Mouse (Mus musculus) lung, embryonic 14.5 days (tissue): ENCODE results near the gene Adgre5. TPM values are rescaled to one million over a fixed set of nuclear protein-coding genes. Genes with fewer than 3 reads are reported as not detected.

ENCODE experiments used
- ATAC-seq: fragments of 200-750 bp; cut with Nextera tagmentation; 2 replicates; pipeline ENCODE4 v1.8.0; 2017; ENCODE audit warnings: mild to moderate bottlenecking, moderate TSS enrichment, moderate library complexity; ENCODE audit not compliant: insufficient read depth
- DNase-seq: peaks from one replicate; pipeline ENCODE4 v3.0.0-alpha.2; 2015
- H3K27ac ChIP-seq: fragments of 300-500 bp; sonication (generic); 2 replicates; pipeline ENCODE4 v1.5.1; 2014; ENCODE audit warnings: low read depth, mild to moderate bottlenecking, moderate library complexity
- H3K27me3 ChIP-seq: fragments of 300-500 bp; sonication (generic); 2 replicates; pipeline ENCODE4 v1.6.1; 2014; ENCODE audit warnings: low read length, control low read depth; ENCODE audit not compliant: insufficient read depth
- H3K36me3 ChIP-seq: fragments of 300-500 bp; sonication (generic); 2 replicates; pipeline ENCODE4 v1.6.1; 2014; ENCODE audit warnings: control low read depth; ENCODE audit not compliant: insufficient read depth
- H3K4me1 ChIP-seq: fragments of 300-500 bp; sonication (generic); 2 replicates; pipeline ENCODE4 v1.6.1; 2014; ENCODE audit warnings: antibody characterized with exemption, control low read depth; ENCODE audit not compliant: insufficient read depth
- H3K4me2 ChIP-seq: fragments of 300-500 bp; sonication (generic); 2 replicates; pipeline ENCODE4 v1.6.1; 2014; ENCODE audit warnings: mild to moderate bottlenecking
- H3K4me3 ChIP-seq: fragments of 300-500 bp; sonication (generic); 2 replicates; pipeline ENCODE4 v1.5.1; 2014; ENCODE audit warnings: low read depth, low read length
- H3K9ac ChIP-seq: fragments of 300-500 bp; sonication (generic); 2 replicates; pipeline ENCODE4 v1.6.1; 2014
- H3K9me3 ChIP-seq: fragments of 300-500 bp; sonication (generic); 2 replicates; pipeline ENCODE4 v1.6.1; 2016; ENCODE audit warnings: low read depth, low read length, control low read depth
- CTCF ChIP-seq: IDR thresholded peaks from 2 replicates; pipeline ENCODE4 v1.5.1; 2016; ENCODE audit warnings: antibody characterized with exemption, low read depth
- WGBS: fragments of 180-500 bp; shearing (Covaris S2); extraction: QIAGEN DNeasy Blood & Tissue Kit; methylation state at CpG from one replicate; pipeline ENCODE4 v1.1.7; 2014; 5-methylcytosine and 5-hydroxymethylcytosine counted together
- polyA plus RNA-seq: library from polyadenylated mRNA; unstranded; fragments of >200 nt; fragmentation: Nextera tagmentation; extraction: Ambion mirVana; gene quantifications from 2 replicates; pipeline ENCODE4 v1.2.1, GENCODE M21; 2014

Gene Adgre5
- polyA plus RNA-seq, 1 experiment from 2014 or later: 57.0 TPM

DNA sequence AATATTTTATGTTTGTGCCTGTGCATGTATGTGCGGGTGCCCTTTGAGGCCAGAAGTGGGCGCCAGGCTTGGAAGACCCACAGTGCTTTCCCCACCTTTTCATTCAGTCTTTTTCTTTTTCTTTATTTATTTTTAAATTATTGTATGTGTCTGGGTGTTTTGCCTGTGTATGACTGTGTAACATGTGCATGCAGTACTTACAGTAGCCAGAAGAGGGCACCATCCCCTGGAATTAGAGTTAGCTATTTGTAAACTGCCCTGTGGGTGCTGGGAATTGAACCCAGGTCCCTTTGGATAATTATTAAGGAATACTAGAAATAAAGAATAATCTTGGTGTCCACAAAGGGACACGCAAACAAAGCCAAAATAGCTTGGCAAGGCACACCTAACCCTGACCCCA lies 15.1 kb upstream of the Adgre5 start:
- ATAC-seq (no peak), DNase-seq (peak; percentile 36)
- Histone ChIP-seq H3K4me2 (no peak overlapping the region), H3K9ac (no peak overlapping the region), H3K27ac (no peak overlapping the region), H3K4me3 (no peak overlapping the region), H3K36me3 (no peaks in the 10 kb centered on the region), H3K9me3 (no peaks in the 10 kb centered on the region), H3K27me3 (no peaks in the 10 kb centered on the region), H3K4me1 (0 out of 2 replicates have a peak, but pooled peaks cover 7% of the 10 kb centered on the region)
- TF ChIP-seq CTCF: peak; percentile 52
- WGBS: 88% methylated on average over 3 of the region's 3 CpGs

DNA sequence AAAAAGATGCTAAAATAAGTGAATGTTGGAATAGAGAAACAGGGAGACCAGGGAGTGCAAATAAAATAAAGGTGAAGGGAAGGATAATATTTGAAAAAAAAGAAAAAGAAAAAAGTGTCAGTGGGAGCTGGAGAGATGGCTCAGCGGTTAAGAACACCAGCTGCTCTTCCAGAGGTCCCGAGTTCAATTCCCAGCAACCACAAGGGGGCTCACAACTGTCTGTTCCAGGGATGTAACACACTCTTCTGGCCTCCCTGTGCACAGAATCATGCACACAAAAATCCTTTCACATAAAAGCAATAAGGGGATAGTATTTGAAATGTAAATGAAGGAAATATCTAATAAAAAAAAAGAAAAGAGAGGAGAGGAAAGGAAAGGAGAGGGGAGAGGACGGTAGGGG lies 13.0 kb upstream of the Adgre5 start:
- Histone ChIP-seq H3K9ac (no peak overlapping the region), H3K9me3 (no peaks in the 10 kb centered on the region), H3K4me2 (no peak overlapping the region), H3K27me3 (no peaks in the 10 kb centered on the region), H3K4me1 (0 out of 2 replicates have a peak, but pooled peaks cover 2% of the 10 kb centered on the region), H3K36me3 (no peaks in the 10 kb centered on the region), H3K27ac (no peak overlapping the region), H3K4me3 (no peak overlapping the region)
- ATAC-seq (no peak), DNase-seq (peak; percentile 61)
- 56% methylated on average over 3 of the region's 3 CpGs for WGBS
- peak; percentile 52 for TF ChIP-seq CTCF

DNA sequence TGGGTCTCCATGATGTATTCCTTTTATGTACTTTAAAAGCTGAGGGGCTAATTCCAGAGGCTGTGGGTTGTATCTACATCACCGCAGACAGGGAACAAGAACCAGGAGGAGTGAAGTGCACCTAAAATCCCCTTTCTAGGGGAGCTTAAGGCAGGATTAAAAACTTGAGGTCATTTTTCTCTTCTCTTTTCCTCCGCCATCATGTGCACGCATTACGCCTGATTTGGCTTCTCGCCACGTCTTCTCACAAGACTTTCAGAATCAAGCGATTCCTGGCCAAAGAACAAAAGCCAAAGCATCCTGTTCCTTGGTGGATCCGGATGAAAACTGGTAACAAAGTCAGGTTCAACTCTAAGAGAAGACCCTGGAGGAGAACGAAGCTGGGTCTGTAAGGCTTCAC lies 8.1 kb upstream of the Adgre5 start:
- DNase-seq (peak; percentile 79), ATAC-seq (no peak)
- H3K27ac ChIP-seq: peak overlapping the region; percentile 84; the same call in 1 of the 2 replicates
- no peaks in the 10 kb centered on the region for H3K9me3 ChIP-seq
- no peaks in the 10 kb centered on the region for H3K36me3 ChIP-seq
- 0 out of 2 replicates have a peak, but pooled peaks cover 10% of the 10 kb centered on the region for H3K27me3 ChIP-seq
- H3K4me2 ChIP-seq: no peak overlapping the region
- H3K9ac ChIP-seq: no peak overlapping the region
- H3K4me3 ChIP-seq: no peak overlapping the region
- peaks cover 9% of the 10 kb centered on the region for H3K4me1 ChIP-seq
- WGBS: 70% methylated on average over 9 of the region's 9 CpGs
- TF ChIP-seq CTCF: no peak

DNA sequence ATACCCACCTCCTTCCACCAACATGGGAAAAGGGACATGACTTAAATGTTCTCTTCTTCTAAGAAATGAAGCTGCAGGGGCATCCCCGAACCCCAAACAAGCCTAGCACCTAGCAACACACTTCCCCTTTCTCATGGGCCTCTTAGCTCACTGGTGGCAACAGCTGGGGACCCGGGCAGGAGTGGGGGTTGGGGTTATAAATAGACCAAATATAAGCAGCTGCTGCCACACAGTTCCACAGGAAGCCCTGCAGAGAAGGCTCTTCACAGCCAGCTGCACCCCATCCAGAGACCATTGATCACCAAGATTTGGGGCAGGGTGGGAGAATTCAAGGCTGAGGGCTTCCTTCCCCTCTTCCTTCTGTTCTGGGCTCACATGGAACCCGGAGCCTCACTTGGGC lies 7.6 kb upstream of the Adgre5 start:
- WGBS: 35% methylated on average over 3 of the region's 3 CpGs
- no peak for TF ChIP-seq CTCF
- Histone ChIP-seq H3K4me3 (no peak overlapping the region), H3K4me1 (peaks cover 9% of the 10 kb centered on the region), H3K27me3 (0 out of 2 replicates have a peak, but pooled peaks cover 10% of the 10 kb centered on the region), H3K4me2 (peak overlapping the region; percentile 65; the same call in 1 of the 2 replicates), H3K27ac (peak overlapping the region; percentile 84; the same call in 1 of the 2 replicates), H3K9me3 (no peaks in the 10 kb centered on the region), H3K9ac (no peak overlapping the region), H3K36me3 (no peaks in the 10 kb centered on the region)
- DNase-seq (peak; percentile 73), ATAC-seq (peak; percentile 71)

DNA sequence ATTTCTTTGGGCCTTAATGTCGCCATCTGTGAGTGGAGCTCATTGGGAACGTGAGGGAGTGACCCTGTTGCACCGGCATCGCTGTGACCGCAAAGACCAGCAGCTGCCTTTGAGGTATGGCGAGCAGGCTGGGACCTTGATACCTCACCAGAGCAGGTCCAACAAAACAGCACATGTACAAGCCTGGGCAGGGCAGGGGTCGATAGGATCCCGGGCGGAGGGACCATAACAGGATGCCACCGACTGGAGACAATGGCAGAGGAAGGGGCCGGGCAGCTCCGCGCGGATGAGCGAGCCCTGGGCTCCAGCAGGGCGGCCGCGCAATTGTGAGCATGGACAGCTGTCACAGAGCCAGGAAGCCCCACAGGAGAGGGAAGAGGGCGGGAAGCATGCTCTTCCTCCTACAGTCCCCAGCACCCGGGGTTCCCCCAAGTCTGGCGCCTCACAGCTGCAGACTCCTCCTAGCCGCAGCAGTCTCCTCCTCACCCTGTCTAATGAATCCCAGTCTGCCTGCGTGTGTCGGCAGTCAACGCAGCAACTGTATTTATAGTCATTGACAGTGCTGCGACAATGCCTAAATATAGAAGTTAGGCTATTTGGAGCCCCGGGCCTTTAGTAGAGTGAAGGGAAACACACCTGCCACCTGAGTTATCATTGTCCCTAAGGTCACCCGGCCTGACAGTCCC lies 6.7 kb upstream of the Adgre5 start:
- DNase-seq: peak; percentile 82
- peak; percentile 90 for ATAC-seq
- Histone ChIP-seq H3K4me3 (peak overlapping the region; percentile 27), H3K9ac (peak overlapping the region; percentile 54), H3K27ac (peak overlapping the region; percentile 84), H3K36me3 (no peaks in the 10 kb centered on the region), H3K4me2 (peak overlapping the region; percentile 65), H3K4me1 (peaks cover 9% of the 10 kb centered on the region), H3K9me3 (no peaks in the 10 kb centered on the region), H3K27me3 (0 out of 2 replicates have a peak, but pooled peaks cover 10% of the 10 kb centered on the region)
- no peak for TF ChIP-seq CTCF
- 2% methylated on average over 28 of the region's 28 CpGs for WGBS

DNA sequence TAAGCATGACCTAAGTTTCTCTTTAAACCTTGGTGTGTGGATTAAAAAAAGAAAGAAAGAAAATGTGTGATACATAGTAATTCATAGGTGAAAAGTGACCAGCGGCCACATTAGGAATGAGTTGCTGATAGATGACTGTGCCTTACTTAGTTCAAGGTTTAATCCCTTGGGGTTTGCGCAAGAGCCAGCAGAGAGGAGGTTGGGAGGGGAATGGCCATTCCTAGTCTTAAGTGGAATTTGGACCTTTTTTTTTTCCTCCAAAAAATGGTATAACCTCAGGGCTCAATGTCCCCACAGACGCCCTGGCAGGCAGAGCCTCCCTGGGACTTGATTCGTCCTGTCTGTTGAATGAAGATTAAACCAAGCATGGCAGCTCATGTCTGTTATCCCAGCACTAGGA lies 2.9 kb upstream of the Adgre5 start:
- no peak for ATAC-seq
- no peak for TF ChIP-seq CTCF
- Histone ChIP-seq H3K9me3 (no peaks in the 10 kb centered on the region), H3K4me3 (no peak overlapping the region), H3K4me1 (peaks cover 17% of the 10 kb centered on the region), H3K27ac (no peak overlapping the region), H3K4me2 (no peak overlapping the region), H3K27me3 (0 out of 2 replicates have a peak, but pooled peaks cover 13% of the 10 kb centered on the region), H3K9ac (no peak overlapping the region), H3K36me3 (no peaks in the 10 kb centered on the region)
- no peak for DNase-seq
- WGBS: 76% methylated on average over 4 of the region's 4 CpGs

DNA sequence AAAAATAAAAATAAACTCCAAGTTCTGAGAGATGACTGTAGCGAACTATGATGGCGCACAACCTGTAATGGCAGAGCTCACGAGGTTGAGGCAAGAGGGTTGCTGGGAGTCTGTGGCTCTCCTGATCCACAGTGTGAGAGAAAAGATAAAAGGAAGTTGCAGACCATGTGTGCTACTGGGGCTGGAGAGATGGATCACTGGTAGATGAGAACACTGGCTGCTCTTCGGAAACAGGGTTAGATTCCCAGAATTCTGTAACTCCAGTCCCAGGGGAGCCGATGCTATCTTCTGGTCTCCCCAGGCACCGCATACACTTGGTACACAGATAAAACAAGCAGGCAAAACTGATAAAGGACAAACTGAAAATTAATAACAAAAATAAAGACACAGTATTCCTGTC lies 1.8 kb upstream of the Adgre5 start:
- no peak overlapping the region for H3K4me3 ChIP-seq
- no peak for TF ChIP-seq CTCF
- no peak overlapping the region for H3K4me2 ChIP-seq
- H3K4me1 ChIP-seq: peaks cover 8% of the 10 kb centered on the region
- ATAC-seq (no peak), DNase-seq (no peak)
- H3K9ac ChIP-seq: no peak overlapping the region
- 0 out of 2 replicates have a peak, but pooled peaks cover 10% of the 10 kb centered on the region for H3K27me3 ChIP-seq
- no peak overlapping the region for H3K27ac ChIP-seq
- 91% methylated on average over 6 of the region's 6 CpGs for WGBS
- no peaks in the 10 kb centered on the region for H3K9me3 ChIP-seq
- H3K36me3 ChIP-seq: no peaks in the 10 kb centered on the region
